Mouse (Mus musculus) left cerebral cortex, adult 2 months (tissue): ENCODE results near the gene Rnf114. TPM values are rescaled to one million over a fixed set of nuclear protein-coding genes. Genes with fewer than 3 reads are reported as not detected.

Source experiments
- DNase-seq, 2 experiments: peaks; one replicate each; pipeline ENCODE4 v3.0.0; 2021 to 2022; ENCODE audit warnings: low spot score in 2 of 2, mixed read lengths in 1 of 2; ENCODE audit errors: extremely low spot score in 1 of 2
- H3K27ac ChIP-seq: fragments of 200-600 bp; 2 replicates; pipeline ENCODE4 v1.8.1; 2022
- H3K4me3 ChIP-seq: fragments of 200-600 bp; 2 replicates; pipeline ENCODE4 v1.8.1; 2022
- CTCF ChIP-seq: fragments of 200-600 bp; IDR thresholded peaks from 2 replicates; pipeline ENCODE4 v1.8.1; 2022; ENCODE audit warnings: antibody characterized with exemption, mild to moderate bottlenecking, moderate library complexity
- intact Hi-C: fragments of 180-260 bp; cut with DNase I; formaldehyde crosslinking; loops from one replicate; pipeline ENCODE4 v1.15.1; 2025
- total RNA-seq, 2 experiments: library from RNA; stranded (reverse); gene quantifications; 2 replicates each; pipeline ENCODE4 v1.2.3; 2021

The Rnf114 gene
- total RNA-seq, 2 experiments from 2014 or later, result 54.9 to 57.3 TPM

DNA sequence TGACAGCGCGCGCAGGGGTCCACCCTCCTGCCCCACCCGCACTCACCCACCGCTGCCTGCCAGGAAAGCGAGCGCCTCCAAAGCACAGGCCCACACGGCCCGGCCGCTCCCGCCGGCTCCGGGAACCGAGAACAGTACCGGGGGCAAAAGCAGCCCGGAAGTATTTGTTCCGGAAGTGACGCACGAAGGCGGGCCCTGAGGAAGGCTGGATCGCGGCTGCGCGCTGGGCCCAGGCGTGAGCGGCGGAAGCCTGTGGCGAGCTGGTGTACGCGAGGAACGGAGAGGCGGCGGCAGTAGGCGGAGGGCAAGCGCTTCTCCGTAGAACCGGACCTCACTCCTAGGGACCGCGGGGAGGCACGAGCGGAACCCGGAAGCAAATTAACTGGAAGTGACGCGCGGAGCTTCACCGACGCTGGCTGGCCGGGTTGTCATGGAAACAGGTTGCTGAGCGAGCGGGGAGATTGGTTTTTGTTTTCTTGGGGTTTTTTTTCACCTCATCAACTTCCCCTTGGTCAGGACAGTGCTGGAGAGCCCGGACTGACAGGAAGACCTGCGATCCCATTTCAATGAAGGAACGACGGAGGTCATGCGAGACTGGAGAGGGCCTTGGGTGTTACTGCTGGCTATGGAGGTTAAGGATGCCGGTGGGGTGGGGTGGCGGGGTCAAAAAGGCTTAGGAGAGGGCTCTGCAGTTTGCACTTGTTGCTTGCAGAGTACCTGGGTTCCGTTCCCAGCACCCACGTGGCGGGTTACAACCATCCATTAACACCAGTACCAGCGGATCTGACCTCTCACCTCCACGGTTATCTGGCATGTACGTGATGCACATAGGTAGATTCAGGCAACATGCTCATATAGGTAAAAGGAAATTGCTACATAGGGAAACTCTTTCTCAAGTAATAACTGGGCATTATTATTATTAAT lies 530 bp downstream of the Rnf114 start, which contains the start of gene Spata2:
Spata2 (minus strand) TSS at position 175 of the 924 bp plus-strand sequence.
- Histone ChIP-seq H3K4me3 (peak within 1 kb of the TSS; percentile 92), H3K27ac (peak within 1 kb of the TSS; percentile 94)
- no peak for TF ChIP-seq CTCF
- intact Hi-C loops, result loop anchor here (5.0 kb wide), 2 partner anchors 71 to 431 kb away; partner anchors contain the start of genes Slc9a8 and Znfx1
- peak; percentile 91 to 95 for DNase-seq

DNA sequence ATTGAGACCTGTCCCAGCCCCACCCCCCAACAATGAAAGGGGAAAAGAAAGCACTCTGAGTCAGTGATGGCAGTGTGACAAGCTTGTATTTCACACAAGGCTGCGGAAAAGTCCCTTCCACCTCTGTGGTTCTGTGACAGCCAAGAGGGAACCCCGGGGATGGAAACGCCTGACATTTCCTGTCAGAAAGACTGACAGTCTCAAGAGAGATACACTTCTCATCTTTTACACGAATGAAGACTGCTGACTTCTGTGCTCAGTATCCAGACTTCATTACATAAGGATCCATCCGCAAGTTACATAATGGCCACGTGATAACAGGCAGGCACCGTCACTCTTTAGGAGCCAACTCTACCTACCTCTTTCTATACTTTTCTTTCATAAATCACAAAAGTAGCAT lies 4.0 kb downstream of the Rnf114 start:
- no peak for DNase-seq
- TF ChIP-seq CTCF, result no peak
- Histone ChIP-seq H3K4me3 (no peak overlapping the region), H3K27ac (peak overlapping the region; percentile 80)
- intact Hi-C loops, result no loop called here

DNA sequence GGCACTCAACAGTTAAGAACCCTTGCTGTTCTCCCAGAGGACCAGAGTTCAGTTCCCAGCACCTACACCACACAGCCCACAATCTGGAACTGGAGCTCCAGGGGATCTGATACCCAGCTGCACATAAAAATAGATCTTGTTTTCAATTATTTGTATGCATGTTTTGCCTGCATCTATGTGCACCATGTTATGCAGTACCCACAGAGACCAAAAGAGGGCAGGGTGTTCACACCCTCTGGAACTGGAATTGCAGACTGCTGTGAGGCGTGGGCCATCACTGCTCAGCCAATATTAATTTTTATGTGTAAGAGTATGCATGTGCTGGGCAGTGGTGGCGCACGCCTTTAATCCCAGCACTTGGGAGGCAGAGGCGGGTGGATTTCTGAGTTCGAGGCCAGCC lies 4.8 kb downstream of the Rnf114 start:
- Histone ChIP-seq H3K27ac (no peak overlapping the region), H3K4me3 (no peak overlapping the region)
- no peak for DNase-seq
- peak; percentile 51 for TF ChIP-seq CTCF
- intact Hi-C loops, result no loop called here

DNA sequence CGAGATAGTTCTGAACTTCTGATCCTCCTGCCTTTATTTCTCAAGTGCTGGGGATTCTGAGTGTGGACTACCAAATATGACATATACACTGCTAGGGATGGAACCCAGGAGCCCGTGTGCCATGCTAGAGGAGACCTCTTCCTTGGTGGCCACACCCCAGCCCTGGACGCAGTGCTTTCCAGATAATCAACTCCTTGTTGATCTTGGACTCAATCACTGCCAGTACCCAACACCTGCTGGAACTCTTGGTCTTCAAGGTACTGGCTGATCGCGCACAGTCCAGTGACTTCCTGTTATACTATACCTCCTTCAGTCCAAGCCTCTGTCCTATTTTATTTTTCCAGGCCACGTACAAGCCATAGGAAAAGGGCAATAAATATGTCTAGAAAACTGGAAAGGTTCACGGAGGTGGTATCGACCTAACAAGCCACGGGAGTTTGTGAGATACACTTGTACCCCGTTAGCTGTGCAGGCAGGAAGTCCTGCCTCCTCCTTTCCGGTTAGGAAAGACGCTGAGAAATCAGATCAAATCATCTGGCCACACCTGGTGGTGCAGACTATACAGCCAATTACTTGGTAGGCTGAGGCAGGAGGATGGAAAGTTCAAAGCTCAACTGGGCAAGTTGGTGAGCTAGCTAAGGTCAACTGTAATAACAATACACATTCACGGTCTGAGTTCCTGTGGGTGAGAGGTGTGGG lies 10.3 kb downstream of the Rnf114 start:
- intact Hi-C loops, result no loop called here
- peak overlapping the region; percentile 93 for H3K27ac ChIP-seq
- H3K4me3 ChIP-seq, result peak overlapping the region; percentile 69
- no peak; the same call in 1 of the 2 replicates for TF ChIP-seq CTCF
- no peak for DNase-seq

DNA sequence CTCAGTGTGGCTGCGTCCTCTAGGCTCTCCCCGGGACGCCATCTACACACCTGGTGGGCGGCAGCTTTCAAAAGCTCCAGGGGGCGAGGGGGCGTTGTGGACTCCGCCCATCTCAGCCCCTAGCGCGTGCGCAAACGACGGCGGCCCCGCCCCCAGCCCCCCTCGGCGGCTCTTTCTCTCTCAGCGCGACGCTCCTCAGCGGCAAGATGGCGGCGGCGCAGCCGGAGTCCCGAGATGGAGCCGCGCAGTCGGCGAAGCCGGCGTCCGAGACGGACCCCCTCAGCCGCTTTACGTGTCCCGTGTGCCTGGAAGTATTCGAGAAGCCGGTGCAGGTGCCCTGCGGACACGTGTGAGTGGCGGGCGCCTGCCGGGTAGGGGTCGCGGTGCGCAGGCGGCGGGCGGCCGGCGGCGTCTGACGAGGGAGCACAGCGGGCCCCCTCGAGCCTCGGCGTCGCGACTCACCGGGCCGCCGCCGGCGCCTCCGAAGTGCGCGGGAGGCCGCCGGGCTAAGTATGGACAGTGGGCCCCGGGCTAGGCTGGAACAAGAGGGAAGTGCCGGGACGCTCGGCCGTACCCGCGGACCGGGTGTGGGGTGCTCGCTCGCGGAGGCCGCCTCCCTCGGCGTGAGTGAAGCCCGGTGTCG lies 10.9 kb downstream of the Rnf114 start:
- peak overlapping the region; percentile 93 for H3K27ac ChIP-seq
- no peak; the same call in 1 of the 2 replicates for TF ChIP-seq CTCF
- peak; percentile 89 to 90 for DNase-seq
- intact Hi-C loops, result no loop called here
- H3K4me3 ChIP-seq, result peak overlapping the region; percentile 69

DNA sequence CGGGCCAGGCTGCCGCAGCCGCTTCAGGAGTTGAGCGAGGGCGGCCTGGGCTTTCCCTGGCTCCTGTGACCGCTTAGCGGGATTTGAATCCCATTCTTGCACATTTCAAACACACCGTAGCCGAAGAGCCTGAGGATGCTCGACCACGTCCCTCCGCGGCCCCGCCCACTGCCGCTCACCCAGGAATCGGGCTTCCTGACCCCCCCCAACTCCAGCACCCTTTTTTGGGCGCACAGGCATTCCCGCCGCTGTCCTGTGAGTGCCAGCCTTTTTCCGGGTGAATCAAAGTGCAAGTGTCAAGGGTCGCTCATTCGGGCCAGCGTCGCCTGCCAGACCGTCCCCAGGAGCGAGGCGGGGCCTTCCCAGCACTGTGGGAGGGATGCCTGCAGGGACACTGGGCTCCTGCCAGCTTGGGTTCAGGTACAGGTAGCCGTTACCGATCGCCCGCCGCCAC lies 11.5 kb downstream of the Rnf114 start:
- intact Hi-C loops, result no loop called here
- Histone ChIP-seq H3K4me3 (peak overlapping the region; percentile 69), H3K27ac (peak overlapping the region; percentile 93)
- TF ChIP-seq CTCF, result no peak
- DNase-seq, result no peak

DNA sequence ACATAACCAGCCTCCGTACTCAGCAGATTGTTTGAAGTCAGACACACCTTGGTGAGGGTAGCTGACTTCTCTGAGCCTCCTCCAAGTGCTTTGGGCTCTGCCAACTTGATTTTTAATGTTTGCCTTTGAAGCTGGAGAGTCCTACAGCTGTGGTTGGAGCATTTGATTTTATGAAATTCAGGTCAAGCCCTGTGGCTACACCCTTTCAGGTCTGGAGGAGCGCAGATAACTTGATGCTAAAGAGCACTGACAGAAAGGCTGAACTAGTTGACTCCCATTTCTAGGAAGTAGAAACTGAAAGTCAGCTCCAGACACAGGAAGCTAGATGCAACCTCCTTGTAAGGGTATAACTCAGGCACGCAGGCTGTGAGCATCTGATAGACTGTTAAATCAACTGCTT lies 12.7 kb downstream of the Rnf114 start:
- DNase-seq, result no peak
- no peak overlapping the region for H3K27ac ChIP-seq
- no peak overlapping the region for H3K4me3 ChIP-seq
- intact Hi-C loops, result no loop called here
- no peak for TF ChIP-seq CTCF

DNA sequence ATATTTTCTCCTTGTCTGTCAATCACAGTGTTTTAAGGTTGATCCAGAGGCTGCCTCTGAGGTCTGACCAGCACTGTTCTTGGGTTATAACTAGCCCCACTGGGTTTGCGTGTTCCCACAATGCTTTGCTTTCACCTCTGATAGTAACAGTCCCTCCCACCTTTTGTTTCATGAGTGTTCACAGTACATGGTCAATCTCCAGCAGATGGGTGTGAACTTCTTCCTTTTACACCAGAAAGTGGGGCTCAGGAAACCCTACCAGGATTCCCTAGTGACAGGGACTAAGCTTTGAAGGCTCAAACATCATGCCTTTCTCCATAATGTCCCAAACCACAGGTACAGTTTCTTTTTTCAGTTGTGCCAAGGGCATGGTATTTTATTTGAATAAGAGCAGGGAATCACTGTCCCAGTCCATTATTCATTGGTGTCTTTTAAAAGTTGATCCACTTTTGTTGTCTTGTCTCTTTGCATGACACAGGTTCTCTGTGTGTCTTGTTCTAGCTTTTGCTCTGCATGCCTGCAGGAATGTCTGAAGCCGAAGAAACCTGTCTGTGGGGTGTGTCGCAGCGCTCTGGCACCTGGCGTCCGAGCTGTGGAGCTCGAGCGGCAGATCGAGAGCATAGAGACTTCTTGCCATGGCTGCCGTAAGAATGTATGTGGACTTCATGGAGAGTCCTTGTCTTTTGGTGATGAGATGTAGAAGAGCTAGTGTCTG lies 14.3 kb downstream of the Rnf114 start:
- intact Hi-C loops, result no loop called here
- Histone ChIP-seq H3K27ac (no peak overlapping the region), H3K4me3 (no peak overlapping the region)
- no peak for DNase-seq
- TF ChIP-seq CTCF, result no peak

DNA sequence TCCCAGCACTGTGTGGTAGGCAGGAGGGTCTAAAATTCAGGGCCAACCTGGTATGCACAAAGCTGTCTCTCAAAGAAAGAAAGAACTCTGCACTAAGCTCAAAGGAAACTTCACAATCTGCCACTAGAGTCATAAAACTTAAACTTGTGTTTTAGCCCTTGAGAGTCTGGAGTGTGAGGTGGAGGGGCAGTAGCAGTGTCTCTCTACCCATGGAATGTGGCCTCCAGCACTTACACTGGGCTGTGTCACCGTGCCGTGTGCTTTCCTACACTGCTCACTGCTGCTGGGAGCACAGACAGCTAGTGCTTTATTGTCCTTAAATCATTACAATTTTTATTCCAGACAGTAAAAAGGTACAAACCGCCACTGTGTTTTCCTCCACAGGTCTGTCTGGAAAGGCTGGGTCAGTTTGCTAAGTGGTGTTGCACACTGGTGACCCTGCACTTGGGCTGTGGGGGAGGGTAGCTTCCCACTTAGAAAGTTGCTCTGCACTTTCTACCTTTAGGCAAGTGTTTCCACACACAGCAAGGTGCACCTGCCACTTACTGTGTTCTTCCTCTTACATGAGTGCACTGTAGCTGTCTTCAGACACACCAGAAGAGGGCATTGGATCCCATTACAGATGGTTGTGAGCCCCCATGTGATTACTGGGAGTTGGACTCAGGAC lies 15.4 kb downstream of the Rnf114 start:
- no peak for TF ChIP-seq CTCF
- intact Hi-C loops, result no loop called here
- no peak overlapping the region for H3K27ac ChIP-seq
- DNase-seq, result no peak
- no peak overlapping the region for H3K4me3 ChIP-seq

DNA sequence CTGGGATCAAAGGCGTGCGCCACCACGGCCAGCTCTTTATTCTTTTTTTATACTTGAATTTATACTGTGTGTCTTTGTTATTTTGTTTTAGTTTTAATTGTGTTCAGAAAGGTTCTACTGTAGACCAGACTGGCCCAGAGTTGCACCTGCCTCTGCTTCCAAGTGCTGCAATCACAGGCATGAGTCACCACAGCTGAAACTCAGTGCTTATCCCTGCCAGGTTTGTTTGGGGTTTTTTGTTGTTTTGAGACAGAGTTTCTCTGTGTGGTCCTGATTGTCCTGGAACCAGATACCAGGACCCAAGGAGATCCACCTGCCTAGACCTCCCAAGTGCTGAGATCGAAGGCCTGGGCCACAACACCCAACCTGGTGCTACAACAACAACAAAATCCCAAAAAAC lies 16.1 kb downstream of the Rnf114 start:
- Histone ChIP-seq H3K27ac (no peak overlapping the region), H3K4me3 (no peak overlapping the region)
- TF ChIP-seq CTCF, result no peak
- intact Hi-C loops, result no loop called here
- DNase-seq, result no peak

DNA sequence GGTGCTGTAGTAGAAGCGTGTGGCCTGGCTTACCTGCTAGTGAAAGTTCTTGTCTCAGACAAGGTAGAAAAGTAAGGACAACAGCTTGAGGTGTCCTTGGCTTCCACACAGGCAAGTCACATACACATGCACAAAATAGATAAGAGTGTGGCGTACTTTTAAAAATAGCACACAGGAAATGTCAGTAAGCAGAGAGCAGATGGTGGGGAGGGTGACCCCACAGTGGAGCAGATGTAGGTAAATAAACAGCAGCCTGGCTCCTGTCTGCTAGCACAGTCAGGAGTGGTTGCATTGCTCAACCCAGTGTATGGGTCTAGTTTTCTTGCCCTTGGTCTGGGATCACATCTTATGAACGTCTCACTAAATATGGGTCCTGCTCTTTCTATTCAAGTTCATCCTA lies 18.0 kb downstream of the Rnf114 start:
- intact Hi-C loops, result no loop called here
- 0 out of 2 replicates have a peak overlapping the region, but pooled peaks have one; percentile 24 for H3K27ac ChIP-seq
- DNase-seq, result no peak
- H3K4me3 ChIP-seq, result no peak overlapping the region
- no peak for TF ChIP-seq CTCF
